Mouse (Mus musculus): ENCODE measurements at regions not wholly inside any gene's neighbourhood (a gene's known extent, or its start where the extent isn't known, plus 50 kb on each side); places are given as distances from the start of the nearest gene placed in this dataset.

- TF ChIP-seq CTCF (IDR thresholded peaks at IDR 0.05): no peak
- no peak for TF ChIP-seq EP300 (IDR thresholded peaks at IDR 0.05)
These were observed 320.0 kb upstream of the Tbx3 start for GRCm38 (mm10) chr5:119350325-119350915.

Data from lung, postnatal 0 days (tissue).